Mouse (Mus musculus): ENCODE results near the gene Slc7a1.

Gene Slc7a1

DNA sequence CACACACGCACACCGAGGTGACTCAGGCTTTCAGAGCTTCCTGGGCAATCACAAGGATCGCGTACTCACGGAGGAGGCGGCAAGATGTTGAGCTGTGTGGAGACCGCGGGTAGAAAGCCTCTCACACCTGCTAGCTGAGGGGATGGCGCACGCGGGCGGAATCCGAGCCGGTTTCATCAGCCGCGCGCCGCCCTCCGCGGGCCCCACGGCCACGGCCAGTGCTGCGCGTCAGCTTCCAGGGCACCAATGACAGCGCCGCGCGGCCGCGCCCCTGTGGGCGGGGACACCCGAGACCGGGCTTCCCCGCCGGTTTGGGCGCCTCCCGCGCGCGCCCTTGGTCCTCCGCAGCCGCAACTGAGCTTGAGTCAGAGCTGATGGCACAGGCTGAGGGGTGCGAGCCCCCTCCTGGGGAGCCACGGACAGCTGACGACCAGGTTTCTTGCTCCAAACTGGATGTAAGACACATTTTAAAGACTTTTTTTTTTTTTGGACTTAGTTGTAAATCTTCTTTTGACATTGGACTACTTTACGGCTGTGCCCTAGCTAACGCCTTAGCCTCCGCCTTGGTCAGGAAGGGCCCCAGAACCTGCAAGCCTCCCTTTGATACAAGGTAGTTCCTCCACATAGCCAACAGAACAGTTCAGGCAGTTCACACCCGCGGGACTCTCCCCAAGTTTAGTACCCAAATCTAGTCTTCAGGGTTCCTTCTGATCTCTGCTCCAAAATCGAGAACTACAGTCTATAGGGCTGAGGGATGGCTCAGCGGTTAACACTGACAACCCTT, at the start of gene Slc7a1:
TSS of gene Slc7a1 (minus strand) at position 245 of the 784 bp plus-strand sequence.
- DNase-seq (ENCODE audit: low spot score in 2 of 2) = peak; percentile 92 to 96

DNA sequence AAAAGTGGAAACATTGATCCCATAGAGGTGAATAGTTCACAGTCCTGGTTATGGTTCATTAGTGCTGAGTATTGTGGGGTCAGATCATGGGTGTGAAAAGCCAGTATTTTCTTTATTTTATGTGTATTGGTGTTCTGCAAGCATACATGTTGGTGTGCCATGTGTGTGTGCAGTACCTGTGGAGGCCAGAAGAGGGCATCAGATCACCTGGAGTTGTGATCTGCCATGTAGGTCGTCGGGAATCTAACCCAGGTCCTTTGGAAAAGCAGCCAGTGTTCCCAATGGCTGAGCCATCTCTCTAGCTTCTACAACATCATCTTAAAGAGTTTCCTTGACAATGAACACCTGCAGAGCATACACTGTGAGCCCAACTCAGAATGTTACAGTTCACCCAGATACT, 45.3 kb upstream of the Slc7a1 start:
- no peak for DNase-seq (ENCODE audit: low spot score in 2 of 2)

DNA sequence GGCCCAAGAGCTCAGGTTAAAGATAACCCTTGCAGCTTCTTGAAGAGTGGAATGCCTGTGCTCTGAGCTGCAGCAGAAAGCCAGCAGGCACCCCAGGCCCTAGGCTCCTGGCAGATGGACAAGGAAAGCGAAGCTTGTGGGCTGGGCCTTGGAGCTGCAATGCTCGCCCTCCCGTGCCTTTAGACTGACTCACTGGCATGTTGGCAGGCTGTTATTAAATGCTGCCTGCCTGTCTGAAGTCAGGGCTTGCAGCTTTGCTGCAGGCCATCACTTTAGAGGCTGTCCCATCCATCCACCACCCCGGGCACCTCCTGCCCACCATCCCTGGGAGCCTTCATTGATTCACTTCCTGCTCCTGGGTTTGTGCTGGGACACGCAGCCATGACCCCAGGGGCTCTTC, 44.0 kb upstream of the Slc7a1 start:
- DNase-seq (ENCODE audit: low spot score in 2 of 2) = no peak

DNA sequence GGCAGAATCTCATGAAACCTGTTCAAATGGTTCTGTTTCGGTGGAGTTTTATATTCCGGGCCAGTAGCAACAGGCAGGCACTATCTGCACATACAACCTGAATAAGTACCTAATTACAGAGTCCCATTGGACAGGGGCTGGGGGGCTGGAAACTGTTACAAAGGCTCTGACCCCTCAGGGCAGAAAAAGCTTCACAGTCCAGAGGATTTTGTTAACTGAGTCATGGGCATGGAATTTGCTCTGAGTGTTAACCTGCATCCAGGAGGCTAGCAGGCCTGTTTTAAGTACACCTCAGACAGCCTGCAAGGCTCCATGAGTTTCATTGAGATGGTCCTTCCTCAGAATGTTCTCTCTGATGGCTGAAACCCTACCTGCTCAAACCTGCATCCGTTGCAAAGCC, 36.0 kb upstream of the Slc7a1 start:
- no peak for DNase-seq (ENCODE audit: low spot score in 2 of 2)

DNA sequence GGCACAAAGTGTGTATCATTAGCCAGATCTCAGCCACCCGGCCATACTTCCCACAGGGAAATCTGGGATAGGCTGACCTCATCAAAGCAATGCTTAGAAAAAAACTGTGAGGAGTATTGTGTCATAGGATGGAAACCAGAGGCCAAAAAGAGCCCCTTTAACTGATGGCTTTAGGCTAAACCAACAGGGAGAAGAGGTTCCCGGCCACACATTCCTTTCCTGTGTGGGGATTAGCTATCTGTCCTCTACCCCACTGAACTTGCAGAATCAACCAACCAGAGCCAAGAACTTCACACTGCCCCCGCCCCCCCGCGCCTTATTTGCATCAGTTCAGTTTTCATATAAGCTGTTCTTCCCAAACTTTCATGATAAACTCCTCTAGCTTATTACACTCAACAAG, 32.4 kb upstream of the Slc7a1 start:
- DNase-seq (ENCODE audit: low spot score in 2 of 2) = no peak

DNA sequence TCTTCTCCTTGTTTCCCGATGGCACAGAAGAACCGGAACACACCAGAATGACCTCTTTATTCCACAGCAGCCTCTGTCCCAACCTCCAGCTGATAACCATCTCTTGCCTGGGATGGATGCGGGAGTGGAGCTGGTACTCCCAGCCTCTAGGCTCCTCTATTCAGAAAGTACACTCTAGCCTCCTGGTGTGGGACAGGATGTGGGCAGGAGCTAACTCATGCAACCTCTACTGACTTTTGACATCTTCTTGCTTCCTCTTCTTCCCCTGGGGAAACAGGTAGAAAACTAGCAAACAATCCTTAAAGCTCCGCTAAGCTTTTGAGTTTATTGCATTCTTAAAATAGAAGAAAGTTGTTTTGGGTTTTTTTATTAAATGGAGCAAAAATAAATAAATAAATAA, 29.1 kb upstream of the Slc7a1 start:
- DNase-seq (ENCODE audit: low spot score in 2 of 2) = no peak

DNA sequence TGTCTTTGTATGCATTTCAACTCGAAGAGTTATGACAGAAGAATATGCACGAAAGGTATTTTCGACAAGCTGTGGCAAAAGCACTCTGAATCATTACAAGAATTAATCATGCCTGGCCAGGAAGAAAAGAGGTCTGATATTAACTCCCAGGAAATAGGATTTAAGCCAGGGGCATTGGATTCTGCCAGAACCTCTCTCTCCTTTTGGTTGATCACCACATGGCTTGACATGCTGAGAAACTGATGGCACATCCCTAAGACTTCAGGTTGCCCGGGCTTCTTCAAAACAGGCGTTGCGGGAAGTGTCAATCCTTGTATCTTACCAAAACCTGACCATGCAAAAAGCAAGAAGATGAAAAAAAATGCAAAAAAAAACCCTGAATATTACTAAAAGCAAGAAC, 25.4 kb upstream of the Slc7a1 start:
- DNase-seq (ENCODE audit: low spot score in 2 of 2) = no peak

DNA sequence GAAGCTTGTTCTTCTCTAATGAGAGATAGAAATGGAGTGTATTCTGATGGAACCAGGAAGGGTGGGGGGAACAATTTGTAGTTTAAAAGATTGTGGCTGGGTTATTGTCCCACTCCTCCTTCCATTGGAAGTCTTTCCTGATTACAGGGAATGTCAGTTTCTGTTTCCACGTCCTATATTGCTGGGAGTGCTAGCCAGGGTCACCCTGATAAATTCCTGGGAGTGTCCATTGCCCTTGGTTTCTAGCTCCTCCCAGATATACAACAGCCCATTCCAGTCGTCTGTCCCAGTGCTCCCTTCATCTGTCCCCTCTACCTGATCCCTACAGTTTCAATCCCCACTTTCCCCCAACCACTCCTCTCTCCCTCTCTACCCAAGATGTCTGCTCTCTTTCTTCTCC, 21.6 kb upstream of the Slc7a1 start:
- no peak for DNase-seq (ENCODE audit: low spot score in 2 of 2)

DNA sequence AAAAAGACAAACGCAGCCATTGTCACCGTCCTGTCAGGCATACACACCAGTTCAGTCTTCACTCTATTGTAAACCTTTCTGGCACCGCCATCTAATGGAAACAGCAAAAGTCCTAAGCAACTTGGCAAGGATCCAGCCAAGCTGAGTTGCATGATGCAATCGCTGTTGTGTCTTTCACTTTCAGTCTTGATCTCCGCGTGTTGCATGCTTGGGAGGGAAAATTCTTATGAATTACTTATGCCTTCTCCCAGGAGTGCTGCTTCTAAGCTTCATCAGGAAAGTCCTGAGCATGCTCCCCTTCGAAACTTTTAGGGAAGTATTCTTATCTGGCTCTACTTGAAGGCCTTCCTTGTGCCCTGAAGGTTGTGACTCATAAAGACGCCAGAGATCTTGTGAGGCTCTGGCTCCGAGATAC, 19.4 kb upstream of the Slc7a1 start:
- peak; percentile 48 to 70 for DNase-seq (ENCODE audit: low spot score in 2 of 2)

DNA sequence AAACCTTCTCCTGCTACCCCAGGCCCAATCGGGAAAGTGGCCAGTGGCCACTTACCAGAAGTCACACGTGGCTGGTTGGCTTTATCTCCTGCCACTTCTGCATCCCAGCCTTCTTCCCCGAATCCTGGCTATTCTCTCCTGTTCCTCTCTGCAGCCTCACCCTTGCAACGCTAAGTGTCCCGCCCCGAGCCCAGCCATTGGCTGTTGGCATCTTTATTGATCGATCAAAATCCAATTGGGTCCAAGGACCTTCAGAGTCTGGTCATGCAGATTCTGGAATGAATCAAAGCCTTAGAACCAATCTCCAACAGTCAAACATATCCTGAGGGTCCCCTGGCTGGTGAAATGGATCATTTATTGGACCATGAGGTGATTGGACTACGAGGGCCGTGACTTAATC, 18.7 kb upstream of the Slc7a1 start:
- DNase-seq (ENCODE audit: low spot score in 2 of 2) = no peak

DNA sequence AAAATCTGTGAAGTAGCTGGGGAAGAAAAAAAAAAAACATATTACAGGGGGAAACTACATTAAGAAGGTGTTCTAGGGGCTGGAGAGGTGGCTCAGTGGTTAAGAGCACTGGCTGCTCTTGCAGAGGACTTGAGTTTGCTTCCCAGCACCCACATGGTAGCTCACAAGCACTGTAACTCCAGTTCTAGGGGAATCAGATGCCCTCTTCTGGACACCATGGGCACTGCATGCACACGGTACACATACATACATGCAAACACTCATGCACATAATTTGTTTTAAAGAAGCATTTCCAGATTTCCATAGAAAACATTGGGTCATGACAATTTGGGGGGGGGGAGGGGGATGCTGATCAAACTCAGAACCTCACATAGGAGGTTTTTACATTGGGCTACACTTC, 18.1 kb upstream of the Slc7a1 start:
- no peak for DNase-seq (ENCODE audit: low spot score in 2 of 2)

DNA sequence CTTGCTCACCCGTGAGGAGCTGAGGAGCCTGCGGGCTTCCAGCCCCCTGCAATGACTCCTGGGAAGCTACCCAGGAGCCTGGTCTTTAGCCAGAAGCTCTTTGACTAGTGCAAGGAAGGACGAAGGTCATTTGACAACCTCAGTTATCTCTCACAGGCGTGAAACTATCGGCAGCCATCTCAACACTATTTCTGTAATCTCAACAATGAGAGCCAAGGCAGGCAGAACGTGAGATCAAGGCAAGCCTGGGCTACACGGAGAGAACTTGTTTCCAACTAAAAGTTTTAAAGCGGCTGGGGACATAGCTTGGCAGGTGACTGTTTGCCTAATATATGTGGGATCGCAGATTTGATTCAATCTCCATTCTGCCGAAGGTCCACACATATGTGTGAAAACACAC, 16.8 kb upstream of the Slc7a1 start:
- no peak for DNase-seq (ENCODE audit: low spot score in 2 of 2)

DNA sequence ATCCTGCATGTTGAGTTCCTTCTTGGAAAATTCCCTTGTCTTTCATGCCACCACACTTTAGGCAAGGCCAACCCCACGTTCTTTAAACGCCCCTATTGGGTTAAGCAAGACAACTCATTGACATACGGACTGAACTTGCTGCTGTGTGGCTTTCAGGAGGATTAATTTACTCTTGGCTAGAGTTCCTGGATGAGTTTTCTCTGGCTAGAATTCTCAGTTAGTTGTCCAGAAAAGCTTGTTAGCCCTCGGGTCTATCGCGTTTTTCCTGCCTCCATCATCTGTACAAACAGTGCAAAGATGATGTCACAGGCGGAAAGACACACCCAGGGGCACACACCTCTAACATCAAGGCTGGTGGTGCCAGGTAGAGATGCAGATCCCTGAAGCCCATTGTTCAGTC, 14.5 kb upstream of the Slc7a1 start:
- no peak for DNase-seq (ENCODE audit: low spot score in 2 of 2)

DNA sequence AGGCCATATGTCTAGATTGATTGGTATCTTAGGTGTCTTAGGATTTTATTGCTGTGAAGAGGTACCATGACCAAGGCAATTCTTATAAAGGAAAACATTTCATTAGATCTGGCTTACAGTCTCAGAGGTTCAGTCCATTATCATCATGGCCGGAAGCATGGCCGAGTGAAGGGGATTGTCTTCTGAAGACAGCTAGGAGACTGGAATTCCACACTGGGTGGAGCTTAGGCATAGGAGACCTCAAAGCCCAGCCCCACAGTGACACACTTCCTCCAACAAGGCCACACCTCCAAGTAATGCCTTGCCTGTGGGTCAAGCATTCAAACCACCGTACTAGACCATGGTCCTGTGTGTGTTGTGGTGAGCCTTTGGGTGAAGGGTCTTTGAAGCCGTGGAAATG, 12.8 kb upstream of the Slc7a1 start:
- no peak for DNase-seq (ENCODE audit: low spot score in 2 of 2)

DNA sequence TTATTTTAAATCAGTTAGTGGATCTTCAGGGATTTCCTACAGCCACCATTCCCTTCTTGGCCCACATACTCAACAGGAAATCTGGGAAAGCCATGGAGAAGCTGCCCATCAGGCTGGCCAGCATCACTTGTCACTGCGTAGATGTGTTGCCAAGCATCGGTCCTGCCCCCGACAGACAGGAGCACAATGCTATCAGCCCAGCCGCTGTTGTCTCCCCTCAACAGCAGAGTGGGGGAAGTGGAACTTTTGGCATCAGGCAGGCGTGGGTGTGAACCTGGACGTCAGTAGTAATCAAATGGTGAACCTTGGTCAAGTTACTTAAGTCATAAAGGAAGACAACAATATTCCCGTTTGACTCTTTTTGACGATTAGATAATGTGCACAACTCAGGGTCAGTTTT, 9.8 kb upstream of the Slc7a1 start:
- DNase-seq (ENCODE audit: low spot score in 2 of 2) = no peak

DNA sequence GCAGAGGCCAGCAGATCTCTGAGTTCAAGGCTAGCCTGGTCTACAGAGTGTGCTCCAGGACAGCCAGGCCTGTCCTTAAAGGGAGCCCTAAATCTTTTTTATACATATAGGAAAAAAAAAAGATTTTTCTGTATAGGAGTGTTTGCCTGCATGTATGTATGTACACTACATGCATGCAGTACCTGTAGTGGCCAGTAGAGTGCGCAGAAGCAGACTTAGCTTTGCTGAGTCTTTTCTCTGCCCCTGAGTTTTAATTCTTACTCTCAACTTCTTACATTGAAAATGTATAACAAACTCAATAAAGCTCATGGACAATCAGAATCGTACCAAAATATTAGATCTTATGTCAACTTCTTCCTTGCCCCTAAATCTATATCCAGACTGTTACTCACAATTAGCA, 7.2 kb upstream of the Slc7a1 start:
- no peak for DNase-seq (ENCODE audit: low spot score in 2 of 2)

DNA sequence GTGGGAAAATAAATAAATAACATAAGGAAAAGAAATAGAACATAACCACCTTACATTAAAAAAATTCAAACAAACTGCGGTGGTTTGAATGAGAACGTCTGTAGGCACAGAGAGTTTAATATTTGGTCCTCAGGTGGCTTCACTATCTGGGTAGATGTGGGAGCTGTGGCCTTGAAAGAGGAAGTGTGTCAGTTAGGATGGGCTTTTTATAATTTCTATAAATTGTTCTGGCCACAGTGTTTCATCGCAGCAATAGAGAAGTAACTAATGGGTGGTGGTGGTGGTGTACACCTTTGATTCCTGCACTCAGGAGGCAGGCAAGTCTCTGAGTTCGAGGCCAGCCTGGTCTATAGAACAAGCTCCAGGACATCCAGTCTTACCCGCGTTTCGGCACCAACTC, 4.8 kb upstream of the Slc7a1 start:
- DNase-seq (ENCODE audit: low spot score in 2 of 2) = no peak

DNA sequence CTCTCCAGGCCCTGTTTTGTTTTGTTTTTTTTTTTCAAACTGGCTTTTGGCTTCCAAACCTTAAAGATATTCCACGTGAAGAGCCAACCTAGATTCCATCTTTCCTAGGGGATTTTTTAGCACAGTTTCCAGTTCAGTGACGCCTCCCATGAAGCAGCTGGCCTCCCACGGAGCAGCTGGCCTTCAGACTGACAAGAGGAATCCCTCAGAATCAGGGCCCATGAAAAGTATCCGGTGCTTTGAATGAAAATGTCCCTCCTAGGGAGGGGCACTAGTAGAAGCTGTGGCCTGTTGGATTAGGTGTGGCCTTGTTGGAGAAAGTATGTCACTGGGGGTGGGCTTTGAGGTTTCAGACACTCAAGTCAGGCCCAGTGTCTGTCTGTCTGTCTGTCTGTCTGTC, 2.9 kb upstream of the Slc7a1 start:
- DNase-seq (ENCODE audit: low spot score in 2 of 2) = no peak

DNA sequence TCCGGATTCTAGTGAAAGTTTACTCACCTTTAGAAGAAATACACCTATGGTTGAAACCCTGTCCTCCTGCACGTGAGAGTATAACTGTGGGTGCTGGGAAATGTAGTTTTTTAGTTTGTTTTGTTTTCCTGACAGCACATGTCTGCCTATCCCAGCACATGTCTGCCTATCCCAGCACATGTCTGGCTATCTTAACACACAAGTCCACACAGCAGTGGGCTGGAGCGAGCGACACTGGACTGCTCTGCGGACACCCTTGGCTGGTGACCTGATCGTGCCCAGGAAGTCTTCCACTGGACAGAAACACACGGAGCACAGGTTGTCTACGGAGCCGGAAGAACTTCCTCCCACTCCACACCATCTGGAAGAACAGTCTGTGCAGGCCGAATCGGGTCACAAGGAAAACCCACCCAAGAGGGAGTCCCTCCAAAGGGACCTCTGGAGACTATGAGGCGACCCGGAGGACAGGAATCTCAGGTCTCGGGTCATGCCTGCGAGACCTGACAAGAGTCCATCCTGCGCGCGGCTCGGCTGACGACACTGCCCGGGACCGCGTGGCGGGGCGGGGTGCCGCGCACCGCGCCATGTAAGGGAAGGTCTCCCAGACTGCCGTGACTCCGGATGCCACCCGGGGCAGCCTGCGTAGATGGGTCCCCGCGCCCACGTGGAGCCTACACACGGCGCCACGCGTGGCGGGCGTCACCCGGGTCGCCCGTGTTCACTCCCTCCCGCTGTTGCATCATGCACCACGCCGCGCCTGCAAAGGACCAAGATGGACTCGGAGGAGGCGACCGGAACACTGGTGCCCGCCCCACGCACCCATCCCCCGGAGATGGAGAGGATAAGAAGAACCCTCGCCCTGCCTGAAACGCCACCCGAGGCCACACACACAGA, 691 bp downstream of the Slc7a1 start:
- DNase-seq (ENCODE audit: low spot score in 2 of 2) = peak; percentile 62 to 83

DNA sequence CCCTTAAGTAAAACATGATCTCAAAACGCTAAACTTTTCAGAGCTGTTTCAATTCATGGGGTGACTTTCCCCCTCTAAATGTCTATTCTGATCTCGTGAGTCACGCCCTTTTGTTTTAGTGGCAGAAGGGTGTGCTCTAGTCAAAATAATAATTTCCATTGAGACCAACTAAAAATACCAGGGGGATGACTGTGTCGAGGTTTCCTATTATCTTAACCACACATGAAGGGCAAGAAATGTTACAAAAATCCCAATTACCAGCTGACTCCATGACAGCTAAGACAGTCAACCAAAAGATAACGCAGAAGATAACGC, 1.3 kb downstream of the Slc7a1 start:
- no peak for DNase-seq (ENCODE audit: low spot score in 2 of 2)

DNA sequence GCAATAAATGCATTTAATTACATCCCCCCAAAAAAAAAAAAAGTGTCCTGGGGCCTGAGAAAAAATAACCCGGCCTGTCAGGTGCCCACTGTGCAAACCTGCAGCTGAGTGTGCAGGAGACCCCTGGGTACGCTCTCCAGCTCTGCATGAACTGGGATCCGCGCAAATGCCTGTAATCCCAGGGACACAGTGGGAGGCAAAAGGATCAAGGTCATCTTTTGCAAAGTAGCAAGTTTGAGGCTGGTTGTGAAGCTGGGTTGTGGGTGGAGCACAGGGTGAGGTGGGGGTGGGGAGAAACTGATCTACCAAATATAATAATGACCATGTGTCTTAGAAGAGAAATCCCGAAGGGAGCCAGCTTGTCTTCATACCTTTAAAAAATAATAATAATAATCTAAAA, 1.8 kb downstream of the Slc7a1 start:
- DNase-seq (ENCODE audit: low spot score in 2 of 2) = no peak

DNA sequence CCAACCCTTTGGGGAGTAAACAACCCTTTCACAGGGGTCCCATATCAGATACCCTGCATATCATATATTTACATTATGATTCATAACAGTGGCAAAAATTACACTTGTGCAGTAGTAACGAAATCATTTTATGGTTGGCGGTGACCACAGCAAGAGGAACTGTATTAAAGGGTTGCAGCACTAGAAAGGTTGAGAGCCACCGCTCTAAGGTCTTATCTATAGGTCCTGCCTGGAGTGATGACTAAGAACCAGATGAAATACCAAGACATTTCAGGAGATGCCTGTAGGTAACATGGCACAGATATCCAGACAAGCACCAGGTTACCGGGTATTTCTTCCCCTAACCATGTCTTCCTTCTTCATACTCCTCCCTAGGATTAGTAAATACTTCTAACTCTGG, 2.3 kb downstream of the Slc7a1 start:
- no peak for DNase-seq (ENCODE audit: low spot score in 2 of 2)

DNA sequence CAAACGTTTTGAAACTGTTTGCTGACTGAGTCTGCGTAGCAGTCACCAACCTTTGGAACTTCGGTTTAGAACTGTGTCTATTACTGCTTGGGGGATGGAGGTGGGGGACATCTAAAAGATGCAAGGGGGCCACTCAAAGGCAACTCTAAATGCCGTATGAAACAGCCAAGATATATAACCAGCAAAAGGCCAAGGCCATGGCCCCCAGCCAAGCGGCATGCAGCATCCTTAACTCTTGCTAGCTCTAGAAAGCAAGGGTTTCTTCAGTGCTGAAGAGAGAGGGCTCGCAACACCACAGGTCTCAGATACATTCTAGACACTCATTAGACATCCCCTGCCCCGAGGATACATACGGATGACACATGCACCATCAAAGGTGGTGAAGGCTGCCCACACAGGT, 6.4 kb downstream of the Slc7a1 start:
- no peak for DNase-seq (ENCODE audit: low spot score in 2 of 2)

Data from spleen, postnatal 4 days (tissue).